Mouse (Mus musculus): ENCODE measurements around the gene Uba6.

The Uba6 gene

DNA sequence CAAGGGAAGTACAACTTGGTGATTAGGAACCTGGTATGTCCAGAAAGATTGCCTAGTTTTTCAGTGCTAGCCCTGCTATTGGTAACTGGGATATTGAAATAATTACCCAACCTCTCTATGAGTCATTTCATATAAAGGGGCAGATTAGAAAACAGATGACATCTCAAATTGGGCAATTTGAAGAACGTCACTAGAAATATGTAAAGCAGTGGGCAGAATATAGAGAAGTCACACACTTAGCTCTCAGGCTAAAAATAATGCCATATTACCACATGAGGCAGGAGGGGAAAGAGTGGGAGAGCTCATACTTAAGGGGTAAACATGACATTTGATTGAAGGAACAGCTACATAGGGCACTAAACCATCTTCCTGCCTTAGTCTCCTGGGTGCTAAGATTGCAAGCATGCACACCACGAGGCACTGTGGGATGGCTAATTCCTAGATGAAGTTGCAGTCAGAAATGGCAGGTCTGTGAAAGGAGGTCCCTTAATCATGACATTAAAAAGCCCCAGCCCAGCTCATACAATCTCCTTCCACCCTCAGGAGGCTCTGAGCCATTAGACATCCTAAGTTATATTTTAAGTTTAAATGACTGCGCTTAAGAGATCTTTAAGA lies 93.8 kb downstream of the Uba6 start:
- in situ Hi-C loops (cut with MboI, MseI) = no loop called here

DNA sequence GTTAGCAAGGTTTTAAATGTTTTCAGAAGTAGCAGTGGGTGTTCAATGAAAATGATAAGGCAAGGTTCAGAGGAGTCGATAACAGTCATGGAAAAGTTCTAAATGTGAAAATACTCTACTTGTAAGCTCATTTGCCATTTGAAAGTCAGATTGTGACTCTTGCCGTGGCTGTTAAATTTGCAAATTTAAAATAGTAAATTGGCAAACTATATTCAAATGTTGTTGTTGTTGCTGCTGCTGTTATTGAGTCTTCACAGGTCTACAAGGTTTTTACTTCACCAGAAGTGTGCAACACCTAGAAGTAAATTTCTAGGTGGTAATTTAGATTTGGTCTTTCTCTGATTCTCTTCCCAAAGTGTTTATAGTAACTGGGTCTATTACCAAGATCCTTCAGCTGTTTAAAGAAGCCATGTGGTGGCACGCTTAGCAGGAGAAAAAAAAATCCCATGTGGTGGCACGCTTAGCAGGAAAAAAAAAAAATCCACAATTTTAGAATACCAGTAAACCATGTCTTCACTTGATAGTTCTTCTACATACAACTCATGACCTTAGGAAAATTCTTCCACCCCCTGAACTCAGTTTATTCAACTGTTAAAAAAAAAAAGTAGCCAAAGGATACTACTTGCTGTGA lies 99.7 kb downstream of the Uba6 start:
- in situ Hi-C loops (cut with MboI, MseI) = loop anchor here (25.0 kb wide), 1 partner anchor 739 kb away; the partner anchor contains the start of gene Ythdc1

GRCm38 (mm10) chr5:86071538-86071937 lies 101.1 kb downstream of the Uba6 start, which contains the start of gene Stap1:
TSS of gene Stap1 (plus strand) at chr5:86071746.
- in situ Hi-C loops (cut with MboI, MseI) = loop anchor here (25.0 kb wide), 1 partner anchor 741 kb away; the partner anchor contains the start of gene Ythdc1

GRCm38 (mm10) chr5:86069121-86069520 lies 103.5 kb downstream of the Uba6 start:
- in situ Hi-C loops (cut with MboI, MseI) = loop anchor here (5.0 to 25.0 kb wide), 2 partner anchors 108 to 743 kb away; partner anchors contain the start of gene Ythdc1

DNA sequence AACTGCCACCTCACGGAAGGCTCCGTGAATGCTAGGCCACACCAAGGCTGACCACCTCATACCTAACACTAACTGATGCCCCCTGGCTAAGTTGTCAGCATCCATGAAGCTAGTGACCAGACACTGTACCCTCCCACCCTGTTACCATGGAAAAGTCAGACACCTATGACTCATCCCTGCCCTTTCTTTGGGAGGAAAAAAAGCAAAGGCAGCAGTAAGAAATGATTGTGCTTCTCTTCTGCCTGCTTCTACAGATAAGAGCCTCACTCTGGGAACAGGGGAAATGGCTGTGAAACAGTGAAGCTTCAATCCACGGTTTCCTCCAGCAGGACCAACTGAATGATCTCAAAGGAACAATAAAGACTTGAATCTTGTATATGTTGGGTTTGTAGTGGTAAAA lies 104.2 kb downstream of the Uba6 start:
- in situ Hi-C loops (cut with MboI, MseI) = loop anchor here (5.0 to 25.0 kb wide), 2 partner anchors 109 to 744 kb away; partner anchors contain the start of gene Ythdc1

DNA sequence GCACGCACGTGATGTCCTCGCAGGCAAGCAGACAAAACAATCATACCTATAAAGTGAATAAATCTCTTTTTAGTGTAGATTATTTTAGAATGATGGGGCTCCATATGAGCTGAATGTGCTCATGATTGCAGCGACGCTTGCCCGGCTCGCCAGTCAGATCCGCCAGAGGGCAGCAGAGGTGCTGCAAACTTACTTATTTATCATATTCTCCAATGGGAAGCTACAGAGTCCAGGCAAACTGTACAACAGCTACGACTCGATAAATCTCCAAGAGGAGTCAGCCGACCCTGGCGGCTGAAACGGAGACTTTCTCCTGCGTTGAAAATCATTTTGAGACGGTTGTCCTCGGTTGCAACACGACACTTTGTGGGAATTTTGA lies 106.1 kb downstream of the Uba6 start:
- in situ Hi-C loops (cut with MboI, MseI) = loop anchor here (5.0 to 25.0 kb wide), 2 partner anchors 111 to 746 kb away; partner anchors contain the start of gene Ythdc1

- in situ Hi-C loops (cut with MboI, MseI) = loop anchor here (5.0 to 25.0 kb wide), 2 partner anchors 111 to 746 kb away; partner anchors contain the start of gene Ythdc1
Measured at GRCm38 (mm10) chr5:86065876-86066550, 106.6 kb downstream of the Uba6 start.

- in situ Hi-C loops (cut with MboI, MseI) = loop anchor here (5.0 to 25.0 kb wide), 2 partner anchors 112 to 747 kb away; partner anchors contain the start of gene Ythdc1
Measured at GRCm38 (mm10) chr5:86065101-86065875, 107.3 kb downstream of the Uba6 start, which contains the start of gene Cenpc1. TSS of gene Cenpc1 (minus strand) at chr5:86065583.

- in situ Hi-C loops (cut with MboI, MseI) = loop anchor here (25.0 kb wide), 1 partner anchor 749 kb away; the partner anchor contains the start of gene Ythdc1
Measured at GRCm38 (mm10) chr5:86063501-86063900, 109.1 kb downstream of the Uba6 start.

Data from regulatory T cell (primary cell).